Mouse (Mus musculus): ENCODE data around the gene Ddx59. TPM values are rescaled to one million over a fixed set of nuclear protein-coding genes. Genes with fewer than 3 reads are reported as not detected.
A peak's percentile ranks its signal among the peaks of the same experiment; 100 is the strongest.

Gene Ddx59
- 15.0 and 18.3 TPM in 2 replicates for total RNA-seq (2014; rRNA removed)
- 15.8 and 16.8 TPM in 2 replicates for polyA plus RNA-seq (2015; fragmentation: Nextera tagmentation; extraction: Ambion mirVana)

DNA sequence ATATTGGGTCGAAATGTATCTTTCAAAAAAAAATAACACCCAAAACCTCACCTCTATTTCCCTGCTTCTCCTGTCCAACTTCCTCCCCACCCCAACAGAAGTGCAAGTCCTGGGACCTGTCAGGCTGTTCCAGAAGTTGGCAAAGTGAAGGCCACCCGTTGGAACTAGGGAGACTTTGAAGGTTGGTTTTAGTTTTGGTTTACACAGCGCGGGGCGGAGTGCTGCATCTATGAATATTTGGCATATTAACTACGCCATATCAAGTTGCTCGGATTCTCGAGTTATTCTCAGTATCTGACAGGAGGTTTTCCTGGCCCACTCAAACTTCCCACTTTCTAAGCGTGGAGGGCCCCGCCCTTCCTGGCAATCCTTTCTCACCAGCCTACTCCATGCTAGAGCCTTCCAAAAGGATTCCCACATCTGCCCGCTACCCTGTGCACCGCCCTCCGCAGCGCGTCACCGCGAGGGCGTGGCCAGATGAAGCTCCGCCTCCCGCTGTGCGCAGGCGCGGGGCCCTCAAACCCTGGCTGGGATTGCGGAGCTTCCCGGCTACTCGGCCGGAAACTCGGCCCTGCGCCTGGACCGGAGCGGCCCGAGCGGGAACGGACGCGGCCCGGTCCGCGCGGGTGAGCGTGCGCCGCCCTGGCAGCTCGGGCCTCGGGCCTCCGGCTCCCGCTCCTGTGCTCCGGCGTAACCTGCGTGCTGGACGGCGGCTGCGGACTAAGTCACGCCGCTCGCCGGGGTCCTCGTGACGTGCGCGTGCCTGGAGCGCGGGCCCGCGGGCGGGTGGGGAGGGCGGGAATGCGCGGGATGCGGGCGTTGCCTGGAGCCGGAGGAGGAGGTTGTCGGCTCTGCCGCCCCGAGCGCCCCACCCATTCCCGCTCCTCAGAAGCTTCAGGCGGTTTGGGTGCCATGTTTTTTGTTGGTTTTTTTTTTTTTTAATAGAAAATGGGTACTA, at the start of gene Ddx59:
Gene Ddx59 (plus strand): TSS at position 474 of the 958 bp plus-strand sequence.
- Histone ChIP-seq H3K4me3 (ENCODE audit: low read length) (peak within 1 kb of the TSS; percentile 78), H3K4me2 (ENCODE audit: low read depth, low read length) (peak within 1 kb of the TSS; percentile 60), H3K27ac (peak within 1 kb of the TSS; percentile 99), H3K9ac (replicated peaks; ENCODE audit: low read length) (peak within 1 kb of the TSS; percentile 87), H3K27me3 (ENCODE audit: insufficient read depth, low read length) (no peaks in the 10 kb centered on the region), H3K9me3 (ENCODE audit: low read length) (no peaks in the 10 kb centered on the region), H3K36me3 (ENCODE audit: insufficient read depth, low read length) (no peaks in the 10 kb centered on the region), H3K4me1 (ENCODE audit: insufficient read depth, low read length) (no peaks in the 10 kb centered on the region)
- WGBS = 3% methylated on average over 62 of the region's 78 CpGs
- ATAC-seq (peak; percentile 99), DNase-seq (ENCODE audit: low spot score) (peak; percentile 96)
- no peak for TF ChIP-seq CTCF (IDR thresholded peaks at IDR 0.05; ENCODE audit: low read depth)

DNA sequence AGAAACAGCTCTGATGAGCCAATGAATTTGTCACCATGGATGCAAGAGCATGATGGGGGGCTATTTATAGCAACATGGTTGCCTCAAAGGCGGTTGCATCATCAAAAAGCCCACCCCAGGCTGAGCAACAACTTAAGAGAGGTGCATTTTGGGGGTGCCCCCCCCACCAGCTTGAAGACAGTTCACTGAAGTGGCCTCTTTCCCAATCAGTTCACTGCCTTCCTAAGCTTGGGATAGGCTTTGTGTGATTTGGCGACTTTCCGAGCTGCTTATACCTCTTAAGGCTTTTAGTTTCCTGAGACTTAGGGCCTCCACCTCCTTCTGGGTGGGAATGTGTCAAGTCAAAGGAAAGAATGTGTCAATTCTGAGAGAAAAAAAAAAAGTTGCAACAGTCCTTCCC, 49.1 kb upstream of the Ddx59 start:
- Histone ChIP-seq H3K4me3 (ENCODE audit: low read length) (no peak overlapping the region), H3K36me3 (ENCODE audit: insufficient read depth, low read length) (no peaks in the 10 kb centered on the region), H3K27ac (no peak overlapping the region), H3K4me2 (ENCODE audit: low read depth, low read length) (no peak overlapping the region), H3K9me3 (ENCODE audit: low read length) (no peaks in the 10 kb centered on the region), H3K4me1 (ENCODE audit: insufficient read depth, low read length) (peaks cover 17% of the 10 kb centered on the region; the same call in 1 of the 2 replicates), H3K27me3 (ENCODE audit: insufficient read depth, low read length) (no peaks in the 10 kb centered on the region), H3K9ac (replicated peaks; ENCODE audit: low read length) (no peak overlapping the region)
- DNase-seq (ENCODE audit: low spot score) (no peak), ATAC-seq (no peak)
- WGBS = 80% methylated on average over 3 of the region's 3 CpGs
- no peak for TF ChIP-seq CTCF (IDR thresholded peaks at IDR 0.05; ENCODE audit: low read depth)

DNA sequence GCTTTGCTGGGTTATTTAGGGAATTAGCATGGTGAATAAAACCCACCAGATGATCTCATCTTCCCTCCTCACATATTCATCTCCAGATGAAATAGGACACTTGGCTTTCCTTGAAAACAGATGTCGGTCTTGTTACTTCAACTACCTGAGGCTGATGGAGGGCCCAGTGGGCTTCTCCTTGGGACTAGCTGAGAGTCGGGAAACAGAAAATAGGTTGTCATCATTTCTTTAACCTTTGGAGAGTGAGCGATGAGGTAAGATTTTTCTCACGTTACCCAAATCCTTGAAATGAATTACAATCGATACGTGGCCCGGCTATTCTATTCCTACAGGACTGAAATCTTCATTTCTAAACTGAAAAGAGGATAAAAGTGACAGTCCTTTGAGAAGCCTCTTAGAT, 35.8 kb upstream of the Ddx59 start:
- Histone ChIP-seq H3K4me1 (ENCODE audit: insufficient read depth, low read length) (no peaks in the 10 kb centered on the region), H3K36me3 (ENCODE audit: insufficient read depth, low read length) (no peaks in the 10 kb centered on the region), H3K27ac (no peak overlapping the region), H3K9ac (replicated peaks; ENCODE audit: low read length) (no peak overlapping the region), H3K4me3 (ENCODE audit: low read length) (no peak overlapping the region), H3K9me3 (ENCODE audit: low read length) (no peaks in the 10 kb centered on the region), H3K4me2 (ENCODE audit: low read depth, low read length) (no peak overlapping the region), H3K27me3 (ENCODE audit: insufficient read depth, low read length) (no peaks in the 10 kb centered on the region)
- ATAC-seq (no peak), DNase-seq (ENCODE audit: low spot score) (no peak)
- no peak for TF ChIP-seq CTCF (IDR thresholded peaks at IDR 0.05; ENCODE audit: low read depth)
- WGBS = 81% methylated on average over 7 of the region's 7 CpGs

DNA sequence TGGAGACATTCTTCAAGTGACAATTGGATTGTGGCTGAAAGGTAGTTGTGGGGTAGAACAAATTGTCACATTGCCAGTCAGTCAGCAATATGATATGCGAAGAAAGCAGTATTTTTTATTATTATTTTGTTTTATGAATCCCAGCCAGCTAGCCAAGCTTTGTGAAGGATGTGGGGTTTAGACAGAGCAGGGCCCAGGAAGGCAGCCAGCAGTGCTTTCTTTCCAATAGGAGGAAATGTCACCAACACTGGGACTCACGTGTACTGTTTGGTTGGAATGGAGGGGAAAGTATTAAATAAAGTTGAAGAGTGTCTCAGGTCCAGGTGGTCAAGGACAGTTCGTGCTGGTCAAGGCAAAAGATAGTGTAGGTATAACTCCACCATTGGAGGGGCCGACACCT, 34.9 kb upstream of the Ddx59 start:
- Histone ChIP-seq H3K4me3 (ENCODE audit: low read length) (no peak overlapping the region), H3K9ac (replicated peaks; ENCODE audit: low read length) (no peak overlapping the region), H3K36me3 (ENCODE audit: insufficient read depth, low read length) (no peaks in the 10 kb centered on the region), H3K4me2 (ENCODE audit: low read depth, low read length) (no peak overlapping the region), H3K4me1 (ENCODE audit: insufficient read depth, low read length) (no peaks in the 10 kb centered on the region), H3K27ac (no peak overlapping the region), H3K9me3 (ENCODE audit: low read length) (no peaks in the 10 kb centered on the region), H3K27me3 (ENCODE audit: insufficient read depth, low read length) (no peaks in the 10 kb centered on the region)
- whole genome bisulfite sequencing = 94% methylated on average over 4 of the region's 4 CpGs
- ATAC-seq (no peak), DNase-seq (ENCODE audit: low spot score) (no peak)
- no peak for TF ChIP-seq CTCF (IDR thresholded peaks at IDR 0.05; ENCODE audit: low read depth)

DNA sequence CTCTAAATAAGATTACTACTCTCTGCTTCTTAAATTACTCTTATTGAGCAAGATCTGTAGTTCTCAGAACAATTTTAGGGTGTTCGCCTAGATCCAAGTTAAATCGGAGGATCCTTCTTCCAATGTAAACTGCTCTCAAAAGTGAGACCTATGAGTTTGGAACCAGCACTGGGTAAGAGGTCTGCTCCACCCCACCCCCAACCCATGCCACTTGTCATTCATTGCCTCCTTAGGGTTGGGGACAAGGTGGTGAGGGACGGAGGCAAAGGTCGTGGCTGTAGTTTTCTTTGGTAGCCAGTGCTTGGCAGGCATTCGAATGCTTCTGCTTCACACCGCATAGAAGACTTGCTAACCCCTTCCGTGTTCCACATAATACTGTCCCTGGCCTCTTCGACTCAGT, 34.5 kb upstream of the Ddx59 start:
- no peak overlapping the region for H3K4me3 ChIP-seq (ENCODE audit: low read length)
- H3K27ac ChIP-seq = no peak overlapping the region
- no peak for ATAC-seq
- H3K9me3 ChIP-seq (ENCODE audit: low read length) = no peaks in the 10 kb centered on the region
- no peaks in the 10 kb centered on the region for H3K36me3 ChIP-seq (ENCODE audit: insufficient read depth, low read length)
- no peak overlapping the region for H3K4me2 ChIP-seq (ENCODE audit: low read depth, low read length)
- no peaks in the 10 kb centered on the region for H3K4me1 ChIP-seq (ENCODE audit: insufficient read depth, low read length)
- WGBS = 93% methylated on average over 8 of the region's 8 CpGs
- no peaks in the 10 kb centered on the region for H3K27me3 ChIP-seq (ENCODE audit: insufficient read depth, low read length)
- H3K9ac ChIP-seq (replicated peaks; ENCODE audit: low read length) = no peak overlapping the region
- no peak for TF ChIP-seq CTCF (IDR thresholded peaks at IDR 0.05; ENCODE audit: low read depth)
- DNase-seq (ENCODE audit: low spot score) = no peak

DNA sequence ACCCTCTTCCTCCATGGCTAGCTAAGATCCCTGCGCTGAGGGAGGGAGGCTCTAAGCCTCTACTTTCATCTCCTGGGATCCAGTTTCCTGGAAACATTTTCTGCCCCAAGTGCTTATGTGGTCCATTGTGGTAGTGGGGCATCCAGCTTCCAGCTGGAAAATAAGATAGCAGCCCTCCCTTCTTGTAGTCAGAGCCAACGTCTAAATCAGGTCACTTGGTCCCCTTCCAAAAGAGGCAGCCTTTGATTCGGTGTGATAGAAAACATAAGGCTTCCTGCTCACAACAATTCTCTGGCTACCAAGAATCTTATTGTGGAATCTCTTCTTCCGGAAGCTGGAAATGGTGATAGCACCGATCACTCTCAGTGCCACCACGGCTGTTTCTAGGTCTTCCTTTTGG, 33.9 kb upstream of the Ddx59 start:
- Histone ChIP-seq H3K4me1 (ENCODE audit: insufficient read depth, low read length) (no peaks in the 10 kb centered on the region), H3K9me3 (ENCODE audit: low read length) (no peaks in the 10 kb centered on the region), H3K9ac (replicated peaks; ENCODE audit: low read length) (no peak overlapping the region), H3K27ac (no peak overlapping the region), H3K36me3 (ENCODE audit: insufficient read depth, low read length) (no peaks in the 10 kb centered on the region), H3K4me2 (ENCODE audit: low read depth, low read length) (no peak overlapping the region), H3K27me3 (ENCODE audit: insufficient read depth, low read length) (no peaks in the 10 kb centered on the region), H3K4me3 (ENCODE audit: low read length) (no peak overlapping the region)
- ATAC-seq = no peak
- no peak for TF ChIP-seq CTCF (IDR thresholded peaks at IDR 0.05; ENCODE audit: low read depth)
- WGBS = 51% methylated on average over 6 of the region's 6 CpGs
- DNase-seq (ENCODE audit: low spot score) = peak; percentile 31

DNA sequence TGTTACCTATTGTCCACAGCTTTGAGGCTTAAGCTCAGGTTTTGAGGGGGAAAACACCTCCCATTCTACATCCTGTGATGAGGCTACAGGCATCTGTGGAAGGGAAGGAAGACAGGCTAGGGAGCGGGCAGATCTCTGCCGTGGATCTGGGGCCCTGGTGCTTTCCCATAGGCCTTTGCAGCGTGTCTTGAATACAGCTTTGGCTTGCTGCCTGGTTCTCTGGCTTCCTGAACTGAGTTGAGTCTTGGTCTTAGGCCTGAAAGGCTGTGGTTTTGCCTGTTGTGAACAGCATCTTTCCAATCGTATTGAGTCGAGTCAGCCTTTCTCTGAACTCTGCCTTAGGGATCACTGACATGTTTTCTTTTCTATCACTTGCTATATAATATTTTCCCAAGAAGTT, 33.5 kb upstream of the Ddx59 start:
- Histone ChIP-seq H3K36me3 (ENCODE audit: insufficient read depth, low read length) (no peaks in the 10 kb centered on the region), H3K4me2 (ENCODE audit: low read depth, low read length) (no peak overlapping the region), H3K27ac (no peak overlapping the region), H3K4me3 (ENCODE audit: low read length) (no peak overlapping the region), H3K4me1 (ENCODE audit: insufficient read depth, low read length) (no peaks in the 10 kb centered on the region), H3K27me3 (ENCODE audit: insufficient read depth, low read length) (no peaks in the 10 kb centered on the region), H3K9me3 (ENCODE audit: low read length) (no peaks in the 10 kb centered on the region), H3K9ac (replicated peaks; ENCODE audit: low read length) (no peak overlapping the region)
- no peak for TF ChIP-seq CTCF (IDR thresholded peaks at IDR 0.05; ENCODE audit: low read depth)
- ATAC-seq = no peak
- 59% methylated on average over 5 of the region's 5 CpGs for WGBS
- DNase-seq (ENCODE audit: low spot score) = peak; percentile 23
